Mouse (Mus musculus): ENCODE data around the gene Hes3. TPM values are rescaled to one million over a fixed set of nuclear protein-coding genes. Genes with fewer than 3 reads are reported as not detected.

The Hes3 gene
- total RNA-seq, 4 experiments from 2014 or later: not detected

- no peak for DNase-seq (ENCODE audit: low spot score)
Observed at GRCm38 (mm10) chr4:152260451-152260850, 31.0 kb downstream of the Hes3 start.

- DNase-seq (ENCODE audit: low spot score): peak; percentile 58
Observed at GRCm38 (mm10) chr4:152257070-152257469, 34.4 kb downstream of the Hes3 start.

DNA sequence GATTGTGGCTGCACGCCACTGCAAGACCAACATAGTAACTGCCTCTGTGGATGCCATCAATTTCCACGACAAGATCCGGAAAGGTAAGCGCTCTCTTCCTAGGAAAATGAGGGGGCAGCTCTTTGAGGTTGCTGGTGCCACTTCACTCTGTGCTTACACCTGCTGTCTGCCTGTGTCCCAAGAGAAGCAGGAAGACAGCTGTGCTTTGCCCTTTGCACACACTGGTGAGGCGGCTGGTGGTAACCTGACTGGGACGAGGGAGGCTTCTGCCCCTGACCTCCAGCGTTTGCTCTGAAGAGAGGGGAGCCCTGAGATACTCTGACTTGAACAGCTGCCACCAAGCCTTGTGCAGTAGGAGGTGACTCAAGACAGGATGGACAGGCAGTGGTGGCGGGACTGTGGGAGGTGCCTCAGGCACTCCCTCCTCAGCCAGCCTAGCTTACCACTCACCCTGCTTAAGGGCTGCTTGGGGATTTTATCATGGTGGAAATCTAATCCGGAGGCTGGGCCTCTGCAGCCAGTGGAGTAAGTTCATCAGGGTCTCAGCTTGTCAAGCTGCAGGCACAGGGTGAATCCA, 38.2 kb downstream of the Hes3 start:
- DNase-seq (ENCODE audit: low spot score): no peak

- DNase-seq (ENCODE audit: low spot score): no peak
Observed at GRCm38 (mm10) chr4:152250615-152251014, 40.8 kb downstream of the Hes3 start.

- no peak for DNase-seq (ENCODE audit: low spot score)
Observed at GRCm38 (mm10) chr4:152247195-152247594, 44.3 kb downstream of the Hes3 start.

GRCm38 (mm10) chr4:152246011-152246410, 45.5 kb downstream of the Hes3 start:
- peak; percentile 61 for DNase-seq (ENCODE audit: low spot score)

DNA sequence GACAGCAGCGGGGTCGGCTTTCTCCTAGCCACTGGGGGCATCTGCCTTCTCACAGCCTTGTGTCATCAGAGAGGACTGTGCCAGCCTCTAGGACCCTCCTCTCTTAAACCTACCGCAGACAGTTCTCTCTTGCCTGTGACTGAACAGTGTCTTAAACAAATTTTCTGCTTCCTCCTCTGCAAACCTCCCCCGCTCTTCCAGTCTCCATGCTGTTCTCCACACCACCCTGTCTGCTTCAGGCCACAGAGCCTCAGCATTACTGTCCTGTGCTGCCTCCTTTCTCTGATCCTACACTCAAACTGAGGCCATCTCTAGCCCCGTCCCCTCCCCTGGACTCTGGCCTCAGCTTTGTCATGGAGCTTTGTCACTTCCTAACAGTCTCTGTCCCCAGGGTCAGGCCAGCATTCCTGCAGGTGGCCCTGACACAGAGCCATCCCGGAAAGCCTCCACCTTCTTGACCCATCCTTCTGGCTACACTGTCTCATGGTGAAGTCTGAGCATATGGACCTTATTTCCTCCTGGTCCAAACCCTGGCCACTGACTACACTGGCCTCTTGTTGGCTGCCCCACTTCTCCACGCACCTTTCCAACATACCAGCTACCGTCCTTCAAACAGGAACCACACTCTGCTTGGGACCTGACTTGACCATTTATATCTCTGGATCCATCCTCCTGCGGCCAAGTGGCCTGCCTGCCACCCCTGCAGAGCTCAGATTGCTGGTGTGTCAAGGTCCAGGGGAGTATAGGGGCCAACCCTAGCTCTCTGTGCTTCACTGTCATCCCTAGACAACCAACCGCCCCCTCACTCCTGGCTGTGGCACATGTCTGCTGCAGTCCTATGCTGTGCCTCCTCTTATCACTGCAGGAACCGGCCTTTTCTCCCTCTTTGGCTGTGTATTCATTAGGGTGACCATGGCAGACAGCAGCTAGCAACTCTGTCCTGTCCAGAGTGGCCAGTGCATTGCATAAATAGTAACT, 46.6 kb downstream of the Hes3 start:
- DNase-seq (ENCODE audit: low spot score): no peak

- no peak for DNase-seq (ENCODE audit: low spot score)
Observed at GRCm38 (mm10) chr4:152243969-152244368, 47.5 kb downstream of the Hes3 start.

GRCm38 (mm10) chr4:152243241-152243891, 48.1 kb downstream of the Hes3 start:
- no peak for DNase-seq (ENCODE audit: low spot score)

GRCm38 (mm10) chr4:152239974-152240373, 51.5 kb downstream of the Hes3 start:
- DNase-seq (ENCODE audit: low spot score): no peak

Other genes with a start within 250 kb of the Hes3 start
- gene Plekhg5, start 219.2 kb downstream of the Hes3 start, total RNA-seq (2022): 10 to 100 TPM; 11.9 to 15.0 (median 14.3) TPM
- gene Tnfrsf25, start 175.7 kb downstream of the Hes3 start, total RNA-seq (2022): 1 to 10 TPM; 1.1 to 3.2 (median 1.8) TPM
- gene Espn, start 139.3 kb downstream of the Hes3 start, total RNA-seq (2022): 1 to 10 TPM; 2.6 to 3.5 (median 3.0) TPM
- not detected for gene Hes2, start 132.8 kb downstream of the Hes3 start, total RNA-seq (2022)
- 10 to 100 TPM; 63.9 to 80.9 (median 69.3) TPM for gene Acot7, start 113.5 kb downstream of the Hes3 start, total RNA-seq (2022)
- gene Gpr153, start 17.4 kb downstream of the Hes3 start, total RNA-seq (2022): 10 to 100 TPM in 2 of 4 experiments, 1 to 10 TPM in 2; 5.6 to 11.9 (median 9.8) TPM
- 10 to 100 TPM; 25.2 to 36.4 (median 30.6) TPM for gene Icmt, start 5.6 kb upstream of the Hes3 start, total RNA-seq (2022)
- gene Rnf207, start 27.3 kb upstream of the Hes3 start, total RNA-seq (2022): 10 to 100 TPM; 29.1 to 63.4 (median 46.1) TPM
- 100 to 1,000 TPM; 266 to 327 (median 276) TPM for gene Rpl22, start 34.1 kb upstream of the Hes3 start, total RNA-seq (2022)
- under 1 TPM; 0.19 to 0.59 (median 0.27) TPM for gene Chd5, start 47.0 kb upstream of the Hes3 start, total RNA-seq (2022)
- 1 to 10 TPM in 2 of 4 experiments, under 1 TPM in 2; 0.82 to 1.2 (median 1.0) TPM for gene Nphp4, start 185.0 kb upstream of the Hes3 start, total RNA-seq (2022)
- 1 to 10 TPM; 2.1 to 4.5 (median 3.1) TPM for gene Kcnab2, start 186.2 kb upstream of the Hes3 start, total RNA-seq (2022)